Mouse (Mus musculus) C2C12 (cell line): ENCODE results near the gene Lmbr1l.

Experiments used
- CTCF ChIP-seq: IDR thresholded peaks from one replicate; pipeline ENCODE4 v1.5.1; 2011; ENCODE audit not compliant: control insufficient read depth, insufficient read depth, insufficient read length
- MAX ChIP-seq: IDR thresholded peaks from one replicate; pipeline ENCODE4 v1.6.1; 2011; ENCODE audit warnings: mild to moderate bottlenecking, control low read depth
- MYOG ChIP-seq: IDR thresholded peaks from one replicate; pipeline ENCODE4 v1.6.1; 2011; ENCODE audit not compliant: control insufficient read depth, insufficient read length; ENCODE audit errors: extremely low read depth
- USF1 ChIP-seq: IDR thresholded peaks from one replicate; pipeline ENCODE4 v1.6.1; 2011; ENCODE audit warnings: low read depth, mild to moderate bottlenecking, control low read depth, moderate library complexity

DNA sequence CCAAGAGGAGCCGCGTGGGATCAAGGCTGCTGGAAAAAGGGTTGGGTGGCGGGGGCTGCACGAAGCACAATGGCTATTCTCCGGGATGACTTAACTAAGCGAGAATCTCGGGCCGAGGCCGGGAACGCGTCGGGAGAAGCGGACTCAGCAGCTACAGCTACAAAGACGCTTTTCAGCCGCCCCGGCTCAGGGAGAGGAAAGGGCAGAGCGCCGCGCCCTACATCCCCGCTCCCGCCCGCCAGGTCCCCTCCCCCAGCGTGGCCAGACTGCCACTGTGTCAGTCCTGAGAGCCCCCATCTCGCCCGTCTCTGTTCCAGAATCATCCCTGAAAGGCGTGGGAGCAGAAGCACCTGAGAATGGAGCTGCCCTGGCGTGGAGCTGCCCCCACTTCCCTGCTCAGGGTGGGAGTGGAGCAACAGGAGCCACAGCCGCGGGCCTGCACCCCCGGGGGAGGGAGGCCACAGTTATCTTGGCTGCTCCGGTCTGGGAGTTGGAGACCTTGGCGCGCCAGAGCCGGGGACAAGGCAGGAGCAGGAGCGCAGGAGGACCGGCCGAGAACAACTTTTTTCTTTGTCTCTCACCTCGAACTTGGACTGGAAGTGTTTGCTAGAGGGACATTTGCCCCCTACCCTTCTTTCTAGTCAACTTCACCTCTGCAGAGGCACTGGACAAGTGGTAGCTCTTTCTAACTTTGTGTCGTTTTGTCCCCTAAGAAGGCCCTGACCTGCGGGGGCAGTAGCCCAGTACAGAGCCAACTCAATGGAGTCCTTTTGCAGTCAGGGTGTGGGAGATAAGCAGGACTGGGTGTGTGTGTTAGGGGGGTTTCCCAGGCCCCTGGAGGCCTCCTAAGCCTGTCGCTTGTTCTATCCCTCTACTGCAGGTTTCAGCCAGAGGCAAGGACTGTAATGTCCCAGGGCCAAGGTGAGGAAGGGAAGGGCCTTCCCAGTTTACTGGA is 22.1 kb downstream of the Lmbr1l start:
- no peak for TF ChIP-seq CTCF
- TF ChIP-seq MYOG, result no peak
- no peak for TF ChIP-seq MAX
- no peak for TF ChIP-seq USF1
